Mouse (Mus musculus) lung, postnatal 0 days (tissue): ENCODE measurements around the gene Acnat1.

ENCODE experiments used
- CTCF ChIP-seq: IDR thresholded peaks from 2 replicates; pipeline ENCODE4 v1.5.1; 2016; ENCODE audit warnings: antibody characterized with exemption, mild to moderate bottlenecking
- EP300 ChIP-seq: IDR thresholded peaks from 2 replicates; pipeline ENCODE4 v1.6.1; 2016; ENCODE audit warnings: antibody characterized with exemption, mild to moderate bottlenecking, control low read depth

DNA sequence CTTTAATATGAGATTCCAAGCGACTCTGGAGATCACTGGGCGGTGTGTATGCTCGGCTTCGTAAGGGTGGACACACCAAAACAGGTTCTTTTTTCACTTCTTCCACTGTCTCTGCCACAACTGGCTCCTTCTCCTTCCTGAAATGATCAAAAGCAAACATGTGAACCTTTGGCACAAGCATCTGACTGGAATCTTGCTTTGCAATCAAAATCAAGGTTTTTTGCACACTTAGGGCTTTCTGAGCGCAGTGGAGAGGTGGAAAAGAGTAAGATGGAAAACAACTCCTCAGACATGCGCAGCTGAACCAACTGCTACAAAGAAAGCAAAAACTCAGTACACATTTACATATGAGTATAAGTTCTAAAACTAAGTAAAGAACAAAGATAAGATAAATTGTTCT lies 40.7 kb upstream of the Acnat1 start:
- TF ChIP-seq CTCF (no peak), EP300 (no peak)
